Mouse (Mus musculus) embryonic facial prominence, embryonic 12.5 days (tissue): ENCODE data around the gene Pi4ka. TPM values are rescaled to one million over a fixed set of nuclear protein-coding genes. Genes with fewer than 3 reads are reported as not detected.
A peak's percentile ranks its signal among the peaks of the same experiment; 100 is the strongest.

Experiments used
- ATAC-seq: fragments of 200-750 bp; cut with Nextera tagmentation; 2 replicates; pipeline ENCODE4 v1.8.0; 2017; ENCODE audit not compliant: insufficient number of reproducible peaks, insufficient read depth, low FRiP score, low TSS enrichment
- H3K27ac ChIP-seq: fragments of 300-500 bp; sonication (generic); 2 replicates; pipeline ENCODE4 v1.5.1; 2016; ENCODE audit warnings: mild to moderate bottlenecking
- H3K27me3 ChIP-seq: fragments of 300-500 bp; sonication (generic); 2 replicates; pipeline ENCODE4 v1.6.1; 2016; ENCODE audit warnings: mild to moderate bottlenecking, moderate library complexity
- H3K36me3 ChIP-seq: fragments of 300-500 bp; sonication (generic); 2 replicates; pipeline ENCODE4 v1.6.1; 2016; ENCODE audit warnings: mild to moderate bottlenecking
- H3K4me1 ChIP-seq: fragments of 300-500 bp; sonication (generic); 2 replicates; pipeline ENCODE4 v1.6.1; 2016
- H3K4me2 ChIP-seq: fragments of 300-500 bp; sonication (generic); replicated peaks from 2 replicates; pipeline ENCODE4 v1.6.1; 2016; ENCODE audit warnings: mild to moderate bottlenecking, moderate library complexity
- H3K4me3 ChIP-seq: fragments of 300-500 bp; sonication (generic); 2 replicates; pipeline ENCODE4 v1.5.1; 2016; ENCODE audit warnings: mild to moderate bottlenecking
- H3K9ac ChIP-seq: fragments of 300-500 bp; sonication (generic); 2 replicates; pipeline ENCODE4 v1.6.1; 2016; ENCODE audit warnings: mild to moderate bottlenecking, moderate library complexity
- H3K9me3 ChIP-seq: fragments of 300-500 bp; sonication (generic); 2 replicates; pipeline ENCODE4 v1.6.1; 2016; ENCODE audit warnings: mild to moderate bottlenecking, moderate library complexity
- WGBS: fragments of 180-500 bp; shearing (Covaris S2); methylation state at CpG from one replicate; pipeline ENCODE4 v1.1.7; 2016; 5-methylcytosine and 5-hydroxymethylcytosine counted together
- polyA plus RNA-seq: library from polyadenylated mRNA; unstranded; fragments of >200 nt; fragmentation: Nextera tagmentation; extraction: Ambion mirVana; gene quantifications from 2 replicates; pipeline ENCODE4 v1.2.1, GENCODE M21; 2016

Pi4ka gene
- polyA plus RNA-seq = 44.6 and 45.2 TPM in 2 replicates

GRCm38 (mm10) chr16:17405736-17406443 is at the start of gene Pi4ka, which contains the start of gene Snap29:
Gene Pi4ka, minus strand, starts transcription at chr16:17406314.
Gene Snap29, plus strand, starts transcription at chr16:17405986.
- peak; percentile 96 for ATAC-seq
- peak within 1 kb of the TSS; percentile 76 for H3K4me2 ChIP-seq
- peak within 1 kb of the TSS; percentile 75 for H3K9ac ChIP-seq
- peak within 1 kb of the TSS; percentile 77 for H3K27ac ChIP-seq
- 1% methylated on average over 69 of the region's 69 CpGs for WGBS
- H3K4me3 ChIP-seq = peak within 1 kb of the TSS; percentile 81
- no peaks in the 10 kb centered on the region for H3K36me3 ChIP-seq
- no peaks in the 10 kb centered on the region for H3K9me3 ChIP-seq
- peaks cover 21% of the 10 kb centered on the region for H3K4me1 ChIP-seq
- H3K27me3 ChIP-seq = no peaks in the 10 kb centered on the region

GRCm38 (mm10) chr16:17452373-17452715 is 46.2 kb upstream of the Pi4ka start:
- Histone ChIP-seq H3K9ac (peak overlapping the region; percentile 97), H3K4me3 (peak overlapping the region; percentile 97), H3K4me2 (peak overlapping the region; percentile 91), H3K27ac (peak overlapping the region; percentile 97), H3K36me3 (peaks cover 22% of the 10 kb centered on the region), H3K4me1 (peaks cover 16% of the 10 kb centered on the region), H3K27me3 (no peaks in the 10 kb centered on the region), H3K9me3 (no peaks in the 10 kb centered on the region)
- ATAC-seq = peak; percentile 16
- under 1% methylated on average over 24 of the region's 24 CpGs for WGBS

GRCm38 (mm10) chr16:17451541-17452372 is 45.6 kb upstream of the Pi4ka start, which contains the start of gene Crkl:
Gene Crkl, plus strand, starts transcription at chr16:17451987.
- Histone ChIP-seq H3K9ac (peak within 1 kb of the TSS; percentile 97), H3K4me1 (peaks cover 16% of the 10 kb centered on the region), H3K4me3 (peak within 1 kb of the TSS; percentile 97), H3K27ac (peak within 1 kb of the TSS; percentile 97), H3K9me3 (no peaks in the 10 kb centered on the region), H3K36me3 (peaks cover 16% of the 10 kb centered on the region), H3K4me2 (peak within 1 kb of the TSS; percentile 91), H3K27me3 (no peaks in the 10 kb centered on the region)
- under 1% methylated on average over 63 of the region's 63 CpGs for WGBS
- peak; percentile 96 for ATAC-seq

- H3K4me1 ChIP-seq = no peaks in the 10 kb centered on the region
- H3K27ac ChIP-seq = no peak overlapping the region
- peaks cover 4% of the 10 kb centered on the region; the same call in 1 of the 2 replicates for H3K36me3 ChIP-seq
- ATAC-seq = no peak
- no peaks in the 10 kb centered on the region for H3K9me3 ChIP-seq
- no peak overlapping the region for H3K4me2 ChIP-seq
- H3K4me3 ChIP-seq = no peak overlapping the region
- no peaks in the 10 kb centered on the region for H3K27me3 ChIP-seq
- WGBS = 87% methylated on average over 2 of the region's 2 CpGs
- no peak overlapping the region for H3K9ac ChIP-seq
These were observed 26.5 kb upstream of the Pi4ka start for GRCm38 (mm10) chr16:17432576-17432975.

GRCm38 (mm10) chr16:17423021-17423420 is 16.9 kb upstream of the Pi4ka start:
- Histone ChIP-seq H3K36me3 (peaks cover 43% of the 10 kb centered on the region), H3K4me2 (no peak overlapping the region), H3K4me1 (no peaks in the 10 kb centered on the region), H3K27ac (no peak overlapping the region), H3K9ac (no peak overlapping the region), H3K4me3 (no peak overlapping the region), H3K9me3 (no peaks in the 10 kb centered on the region), H3K27me3 (no peaks in the 10 kb centered on the region)
- ATAC-seq = no peak
- 76% methylated on average over 3 of the region's 3 CpGs for WGBS

GRCm38 (mm10) chr16:17410209-17410608 is 4.1 kb upstream of the Pi4ka start:
- H3K4me3 ChIP-seq = no peak overlapping the region
- H3K36me3 ChIP-seq = no peaks in the 10 kb centered on the region
- peaks cover 11% of the 10 kb centered on the region for H3K4me1 ChIP-seq
- H3K9ac ChIP-seq = no peak overlapping the region
- ATAC-seq = no peak
- no peaks in the 10 kb centered on the region for H3K27me3 ChIP-seq
- H3K4me2 ChIP-seq = no peak overlapping the region
- no peaks in the 10 kb centered on the region for H3K9me3 ChIP-seq
- no peak overlapping the region for H3K27ac ChIP-seq
- WGBS = 51% methylated on average over 4 of the region's 4 CpGs

GRCm38 (mm10) chr16:17409046-17409445 is 2.9 kb upstream of the Pi4ka start:
- no peak overlapping the region for H3K4me3 ChIP-seq
- WGBS = 87% methylated on average over 2 of the region's 2 CpGs
- H3K9me3 ChIP-seq = no peaks in the 10 kb centered on the region
- no peak overlapping the region for H3K4me2 ChIP-seq
- no peak overlapping the region for H3K27ac ChIP-seq
- H3K36me3 ChIP-seq = no peaks in the 10 kb centered on the region
- H3K27me3 ChIP-seq = no peaks in the 10 kb centered on the region
- no peak for ATAC-seq
- H3K9ac ChIP-seq = no peak overlapping the region
- H3K4me1 ChIP-seq = peaks cover 21% of the 10 kb centered on the region

GRCm38 (mm10) chr16:17406512-17407231 is 558 bp upstream of the Pi4ka start:
- Histone ChIP-seq H3K4me1 (peaks cover 21% of the 10 kb centered on the region), H3K4me3 (peak overlapping the region; percentile 81), H3K27ac (no peak overlapping the region), H3K9me3 (no peaks in the 10 kb centered on the region), H3K27me3 (no peaks in the 10 kb centered on the region), H3K9ac (peak overlapping the region; percentile 75), H3K36me3 (no peaks in the 10 kb centered on the region), H3K4me2 (peak overlapping the region; percentile 76)
- ATAC-seq = no peak
- 39% methylated on average over 9 of the region's 9 CpGs for WGBS

GRCm38 (mm10) chr16:17405271-17405696 is 830 bp downstream of the Pi4ka start:
- peak; percentile 85 for ATAC-seq
- Histone ChIP-seq H3K4me2 (peak overlapping the region; percentile 76), H3K36me3 (no peaks in the 10 kb centered on the region), H3K27me3 (no peaks in the 10 kb centered on the region), H3K9ac (peak overlapping the region; percentile 75), H3K4me3 (peak overlapping the region; percentile 81), H3K27ac (peak overlapping the region; percentile 77), H3K4me1 (peaks cover 21% of the 10 kb centered on the region), H3K9me3 (no peaks in the 10 kb centered on the region)
- under 1% methylated on average over 22 of the region's 22 CpGs for WGBS

GRCm38 (mm10) chr16:17402855-17403254 is 3.3 kb downstream of the Pi4ka start:
- H3K9ac ChIP-seq = no peak overlapping the region
- no peaks in the 10 kb centered on the region for H3K36me3 ChIP-seq
- peaks cover 21% of the 10 kb centered on the region for H3K4me1 ChIP-seq
- no peak overlapping the region for H3K27ac ChIP-seq
- H3K4me2 ChIP-seq = no peak overlapping the region
- H3K4me3 ChIP-seq = no peak overlapping the region
- H3K27me3 ChIP-seq = no peaks in the 10 kb centered on the region
- no peak for ATAC-seq
- no peaks in the 10 kb centered on the region for H3K9me3 ChIP-seq
- WGBS = 64% methylated on average over 1 of the region's 1 CpGs

- 85% methylated on average over 4 of the region's 4 CpGs for WGBS
These were observed 13.3 kb downstream of the Pi4ka start for GRCm38 (mm10) chr16:17392784-17393183.

More at GRCm38 (mm10) chr16:17392784-17393183, 13.3 kb downstream of the Pi4ka start:
- no peak overlapping the region for H3K27ac ChIP-seq
- no peak overlapping the region for H3K4me3 ChIP-seq
- no peak overlapping the region for H3K9ac ChIP-seq
- H3K36me3 ChIP-seq = no peaks in the 10 kb centered on the region
- ATAC-seq = no peak
- H3K4me2 ChIP-seq = no peak overlapping the region
- no peaks in the 10 kb centered on the region for H3K27me3 ChIP-seq
- H3K4me1 ChIP-seq = no peaks in the 10 kb centered on the region
- no peaks in the 10 kb centered on the region for H3K9me3 ChIP-seq
